Mouse (Mus musculus) embryonic facial prominence, embryonic 11.5 days (tissue): ENCODE measurements around the gene Oas1g. TPM values are rescaled to one million over a fixed set of nuclear protein-coding genes. Genes with fewer than 3 reads are reported as not detected.
"Not testable (repeated sequence)": the region's sequence is repeated elsewhere in the genome, so short reads cannot be mapped to it uniquely, and the experiment has no call there.

Experiments used
- ATAC-seq: fragments of 200-750 bp; cut with Nextera tagmentation; replicated peaks from 2 replicates; pipeline ENCODE4 v1.8.0; 2017; ENCODE audit warnings: low read depth; ENCODE audit not compliant: insufficient number of reproducible peaks, low FRiP score, low TSS enrichment
- DNase-seq: peaks from one replicate; pipeline ENCODE4 v3.0.0-alpha.2; 2015; ENCODE audit warnings: low spot score
- H3K27ac ChIP-seq: fragments of 300-500 bp; sonication (generic); replicated peaks from 2 replicates; pipeline ENCODE4 v1.5.1; 2014; ENCODE audit warnings: mild to moderate bottlenecking, low read depth, low read length, control low read depth
- H3K27me3 ChIP-seq: fragments of 300-500 bp; sonication (generic); 2 replicates; pipeline ENCODE4 v1.6.1; 2014; ENCODE audit warnings: mild to moderate bottlenecking, low read length, moderate library complexity, mixed read lengths; ENCODE audit not compliant: control insufficient read depth, insufficient read depth
- H3K36me3 ChIP-seq: fragments of 300-500 bp; sonication (generic); replicated peaks from 2 replicates; pipeline ENCODE4 v1.6.1; 2014; ENCODE audit warnings: low read depth, mild to moderate bottlenecking, low read length, moderate library complexity, mixed read lengths; ENCODE audit not compliant: control insufficient read depth, insufficient read depth
- H3K4me1 ChIP-seq: fragments of 300-500 bp; sonication (generic); 2 replicates; pipeline ENCODE4 v1.6.1; 2014; ENCODE audit warnings: low read length, mixed read lengths; ENCODE audit not compliant: control insufficient read depth, insufficient read depth
- H3K4me2 ChIP-seq: fragments of 300-500 bp; sonication (generic); 2 replicates; pipeline ENCODE4 v1.6.1; 2014; ENCODE audit warnings: low read depth, mild to moderate bottlenecking, control low read depth, low read length, moderate library complexity
- H3K4me3 ChIP-seq: fragments of 300-500 bp; sonication (generic); 2 replicates; pipeline ENCODE4 v1.5.1; 2014; ENCODE audit warnings: low read depth, low read length, control low read depth
- H3K9ac ChIP-seq: fragments of 300-500 bp; sonication (generic); replicated peaks from 2 replicates; pipeline ENCODE4 v1.6.1; 2014; ENCODE audit warnings: mild to moderate bottlenecking, control low read depth, low read length
- H3K9me3 ChIP-seq: fragments of 300-500 bp; sonication (generic); replicated peaks from 2 replicates; pipeline ENCODE4 v1.6.1; 2016; ENCODE audit warnings: mild to moderate bottlenecking, low read length, inconsistent platforms, mixed read lengths; ENCODE audit not compliant: control insufficient read depth
- WGBS: fragments of 180-500 bp; shearing (Covaris S2); extraction: QIAGEN DNeasy Blood & Tissue Kit; methylation state at CpG from one replicate; pipeline ENCODE4 v1.1.7; 2014; 5-methylcytosine and 5-hydroxymethylcytosine counted together
- polyA plus RNA-seq: library from polyadenylated mRNA; unstranded; fragments of >200 nt; fragmentation: Nextera tagmentation; extraction: Ambion mirVana; gene quantifications from 2 replicates; pipeline ENCODE4 v1.2.1, GENCODE M21; 2014

Gene Oas1g
- polyA plus RNA-seq, 1 experiment from 2014 or later, result not detected

- 90% methylated on average over 11 of the region's 11 CpGs for WGBS
- no peak for DNase-seq
These were observed 8.0 kb upstream of the Oas1g start for GRCm38 (mm10) chr5:120895231-120895900.

GRCm38 (mm10) chr5:120894692-120895091 lies 7.3 kb upstream of the Oas1g start:
- H3K4me2 ChIP-seq, DNase-seq, H3K27ac ChIP-seq, H3K9ac ChIP-seq, H3K4me3 ChIP-seq, H3K9me3 ChIP-seq, H3K36me3 ChIP-seq, H3K4me1 ChIP-seq, ATAC-seq, H3K27me3 ChIP-seq: not testable (repeated sequence)
- WGBS, result 69% methylated on average over 2 of the region's 2 CpGs

More at GRCm38 (mm10) chr5:120895231-120895900, 8.0 kb upstream of the Oas1g start:
- Histone ChIP-seq H3K4me2 (no peak overlapping the region), H3K9me3 (no peaks in the 10 kb centered on the region), H3K27ac (no peak overlapping the region), H3K4me1 (no peaks in the 10 kb centered on the region), H3K9ac (no peak overlapping the region), H3K27me3 (no peaks in the 10 kb centered on the region), H3K4me3 (no peak overlapping the region), H3K36me3 (no peaks in the 10 kb centered on the region)
- ATAC-seq, result no peak

- not testable (repeated sequence) for H3K27me3 ChIP-seq, H3K27ac ChIP-seq, H3K9me3 ChIP-seq, H3K4me2 ChIP-seq, H3K4me1 ChIP-seq, H3K9ac ChIP-seq, H3K4me3 ChIP-seq, ATAC-seq, DNase-seq, H3K36me3 ChIP-seq
- 90% methylated on average over 4 of the region's 4 CpGs for WGBS
These were observed 6.5 kb upstream of the Oas1g start for GRCm38 (mm10) chr5:120893866-120894265.

GRCm38 (mm10) chr5:120892243-120892660 lies 4.8 kb upstream of the Oas1g start:
- WGBS, result 35% methylated on average over 2 of the region's 2 CpGs
- H3K4me3 ChIP-seq, result no peak overlapping the region
- no peak overlapping the region for H3K9ac ChIP-seq
- no peak for ATAC-seq
- no peak for DNase-seq
- H3K27me3 ChIP-seq, result no peaks in the 10 kb centered on the region
- H3K4me1 ChIP-seq, result no peaks in the 10 kb centered on the region
- no peaks in the 10 kb centered on the region for H3K36me3 ChIP-seq
- H3K9me3 ChIP-seq, result no peaks in the 10 kb centered on the region
- no peak overlapping the region for H3K4me2 ChIP-seq
- no peak overlapping the region for H3K27ac ChIP-seq

GRCm38 (mm10) chr5:120891566-120892242 lies 4.3 kb upstream of the Oas1g start:
- H3K27ac ChIP-seq, H3K9ac ChIP-seq, H3K36me3 ChIP-seq, H3K4me3 ChIP-seq, H3K9me3 ChIP-seq, ATAC-seq, H3K4me1 ChIP-seq, H3K4me2 ChIP-seq, H3K27me3 ChIP-seq, DNase-seq: not testable (repeated sequence)
- 76% methylated on average over 2 of the region's 2 CpGs for WGBS

GRCm38 (mm10) chr5:120890991-120891390 lies 3.6 kb upstream of the Oas1g start:
- Histone ChIP-seq H3K4me2 (no peak overlapping the region), H3K4me1 (no peaks in the 10 kb centered on the region), H3K27me3 (no peaks in the 10 kb centered on the region), H3K36me3 (no peaks in the 10 kb centered on the region), H3K9me3 (no peaks in the 10 kb centered on the region), H3K4me3 (no peak overlapping the region), H3K27ac (no peak overlapping the region), H3K9ac (no peak overlapping the region)
- 48% methylated on average over 3 of the region's 3 CpGs for WGBS
- no peak for DNase-seq
- ATAC-seq, result no peak

- no peak overlapping the region for H3K4me2 ChIP-seq
- H3K36me3 ChIP-seq, result no peaks in the 10 kb centered on the region
- no peak overlapping the region for H3K9ac ChIP-seq
- WGBS, result 82% methylated on average over 2 of the region's 2 CpGs
- H3K4me3 ChIP-seq, result no peak overlapping the region
- no peaks in the 10 kb centered on the region for H3K9me3 ChIP-seq
- no peak for ATAC-seq
- no peaks in the 10 kb centered on the region for H3K27me3 ChIP-seq
- no peaks in the 10 kb centered on the region for H3K4me1 ChIP-seq
- DNase-seq, result no peak
- no peak overlapping the region for H3K27ac ChIP-seq
These were observed 2.6 kb upstream of the Oas1g start for GRCm38 (mm10) chr5:120890026-120890425.

GRCm38 (mm10) chr5:120888294-120888815 lies 942 bp upstream of the Oas1g start:
- not testable (repeated sequence) for H3K4me2 ChIP-seq, H3K4me1 ChIP-seq, H3K27ac ChIP-seq, H3K36me3 ChIP-seq, DNase-seq, H3K9ac ChIP-seq, H3K27me3 ChIP-seq, H3K4me3 ChIP-seq, ATAC-seq, H3K9me3 ChIP-seq
- WGBS, result 39% methylated on average over 4 of the region's 4 CpGs
